Mouse (Mus musculus) liver, embryonic 13.5 days (tissue): ENCODE measurements around the gene Gm49322. TPM values are rescaled to one million over a fixed set of nuclear protein-coding genes. Genes with fewer than 3 reads are reported as not detected.

ENCODE experiments used
- ATAC-seq: fragments of 200-750 bp; cut with Nextera tagmentation; 2 replicates; pipeline ENCODE4 v1.8.0; 2017; ENCODE audit warnings: low read depth, mild to moderate bottlenecking, moderate number of reproducible peaks, moderate library complexity
- DNase-seq: peaks from one replicate; pipeline ENCODE4 v3.0.0; 2022
- H3K27ac ChIP-seq: fragments of 300-500 bp; sonication (generic); 2 replicates; pipeline ENCODE4 v1.5.1; 2015; ENCODE audit warnings: moderate library complexity, mild to moderate bottlenecking, inconsistent platforms
- H3K27me3 ChIP-seq: fragments of 300-500 bp; sonication (generic); 2 replicates; pipeline ENCODE4 v1.6.1; 2015; ENCODE audit warnings: mild to moderate bottlenecking, inconsistent platforms
- H3K36me3 ChIP-seq: fragments of 300-500 bp; sonication (generic); 2 replicates; pipeline ENCODE4 v1.6.1; 2015; ENCODE audit warnings: mild to moderate bottlenecking, inconsistent platforms
- H3K4me1 ChIP-seq: fragments of 300-500 bp; sonication (generic); replicated peaks from 2 replicates; pipeline ENCODE4 v1.6.1; 2015; ENCODE audit warnings: inconsistent platforms
- H3K4me2 ChIP-seq: fragments of 300-500 bp; sonication (generic); 2 replicates; pipeline ENCODE4 v1.6.1; 2015; ENCODE audit warnings: inconsistent platforms, mild to moderate bottlenecking, moderate library complexity
- H3K4me3 ChIP-seq: fragments of 300-500 bp; sonication (generic); replicated peaks from 2 replicates; pipeline ENCODE4 v1.5.1; 2015; ENCODE audit warnings: mild to moderate bottlenecking, inconsistent platforms
- H3K9ac ChIP-seq: fragments of 300-500 bp; sonication (generic); 2 replicates; pipeline ENCODE4 v1.6.1; 2015; ENCODE audit warnings: mild to moderate bottlenecking, inconsistent platforms
- H3K9me3 ChIP-seq: fragments of 300-500 bp; sonication (generic); replicated peaks from 2 replicates; pipeline ENCODE4 v1.6.1; 2016; ENCODE audit warnings: inconsistent platforms
- WGBS: fragments of 180-500 bp; shearing (Covaris S2); methylation state at CpG from one replicate; pipeline ENCODE4 v1.1.7; 2015; ENCODE audit not compliant: insufficient replicate concordance; 5-methylcytosine and 5-hydroxymethylcytosine counted together
- microRNA-seq: library from miRNA; unstranded; fragments of <30 nt; microRNA quantifications from one replicate; pipeline ENCODE4, GENCODE M21; 2016
- polyA plus RNA-seq: library from polyadenylated mRNA; unstranded; fragments of >200 nt; fragmentation: Nextera tagmentation; extraction: Ambion mirVana; gene quantifications from 2 replicates; pipeline ENCODE4 v1.2.1, GENCODE M21; 2015

The Gm49322 gene
- polyA plus RNA-seq, 1 experiment from 2014 or later, result 1.5 TPM

DNA sequence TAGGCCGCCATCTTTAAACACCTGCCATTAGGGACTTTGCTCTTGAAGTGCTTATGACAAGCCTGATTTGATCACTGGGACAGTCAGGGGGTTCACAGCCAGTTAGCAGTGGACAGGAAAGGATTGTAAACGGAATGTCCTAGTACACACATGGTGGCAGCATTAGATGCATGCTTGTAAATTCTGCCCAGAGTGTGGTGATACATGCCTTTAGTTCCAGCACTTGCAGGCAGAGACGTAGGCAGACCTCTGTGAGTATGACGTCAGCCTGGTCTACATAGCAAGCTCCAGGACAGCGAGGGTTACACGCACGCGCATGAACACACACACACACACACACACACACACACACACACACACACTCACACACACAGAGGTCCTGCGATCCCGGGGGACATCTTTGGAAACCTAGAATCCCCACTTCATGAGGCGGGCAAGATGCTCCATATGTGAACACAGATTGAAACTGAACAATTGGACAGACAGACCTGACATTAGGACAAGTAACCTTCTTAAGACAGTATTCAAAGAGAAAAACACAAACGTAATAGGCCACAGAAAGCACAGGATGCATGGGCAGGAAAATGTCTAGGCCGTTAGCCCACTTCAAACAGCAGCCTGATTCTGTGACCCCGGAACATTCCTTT lies 52.5 kb downstream of the Gm49322 start:
- H3K9ac ChIP-seq, result no peak overlapping the region
- H3K4me1 ChIP-seq, result peaks cover 66% of the 10 kb centered on the region
- H3K36me3 ChIP-seq, result no peaks in the 10 kb centered on the region
- H3K4me3 ChIP-seq, result no peak overlapping the region
- no peak for DNase-seq
- no peaks in the 10 kb centered on the region for H3K9me3 ChIP-seq
- peak overlapping the region; percentile 88 for H3K27ac ChIP-seq
- 84% methylated on average over 14 of the region's 14 CpGs for WGBS
- ATAC-seq, result no peak
- H3K4me2 ChIP-seq, result 0 out of 2 replicates have a peak overlapping the region, but pooled peaks have one; percentile 50
- no peaks in the 10 kb centered on the region for H3K27me3 ChIP-seq

DNA sequence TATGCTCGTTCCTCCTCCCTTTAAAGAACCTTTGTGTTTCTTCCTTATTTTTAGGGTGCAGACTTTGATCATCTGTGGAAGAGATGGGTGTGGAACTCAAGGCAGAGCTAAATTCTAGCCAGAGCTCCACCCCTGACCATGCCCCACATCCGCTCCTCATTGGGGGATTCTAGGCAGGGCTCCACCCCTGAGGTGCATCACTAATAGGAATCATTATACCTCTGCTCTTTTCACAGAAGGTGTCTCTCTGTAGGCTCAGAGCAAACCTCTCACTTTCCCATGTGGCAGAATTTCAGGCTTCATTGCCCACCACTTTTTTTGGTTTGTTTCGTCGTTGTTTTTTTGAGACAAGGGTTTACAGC lies 53.0 kb downstream of the Gm49322 start:
- 57% methylated on average over 4 of the region's 4 CpGs for WGBS
- ATAC-seq, result peak; percentile 69
- peak overlapping the region; percentile 88 for H3K27ac ChIP-seq

DNA sequence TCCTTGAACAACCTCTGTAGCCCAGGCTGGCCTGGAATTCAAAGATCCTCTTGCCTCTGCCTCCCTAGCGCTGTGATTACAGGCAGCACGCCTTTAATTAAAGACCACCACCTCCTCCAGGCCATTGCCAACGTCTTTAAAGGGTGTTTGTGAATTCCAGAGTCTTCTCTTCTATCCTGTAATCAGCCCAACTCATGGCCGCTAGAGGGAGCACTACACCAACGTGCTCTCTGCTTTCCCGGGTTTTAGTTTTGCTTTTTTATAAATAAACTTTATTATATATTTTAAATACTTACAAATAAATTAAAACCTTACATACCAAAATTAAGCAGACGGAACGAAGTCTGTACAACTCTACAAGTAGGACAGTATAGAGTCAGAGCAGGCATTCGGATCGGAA lies 53.4 kb downstream of the Gm49322 start:
- H3K4me1 ChIP-seq, result peaks cover 70% of the 10 kb centered on the region
- 18% methylated on average over 10 of the region's 10 CpGs for WGBS

More for the DNA sequence above, 53.0 kb downstream of the Gm49322 start:
- Histone ChIP-seq H3K4me1 (peaks cover 66% of the 10 kb centered on the region), H3K4me3 (no peak overlapping the region; the same call in 1 of the 2 replicates), H3K9me3 (no peaks in the 10 kb centered on the region), H3K27me3 (no peaks in the 10 kb centered on the region), H3K4me2 (peak overlapping the region; percentile 50), H3K36me3 (no peaks in the 10 kb centered on the region), H3K9ac (peak overlapping the region; percentile 58)
- peak; percentile 48 for DNase-seq

DNA sequence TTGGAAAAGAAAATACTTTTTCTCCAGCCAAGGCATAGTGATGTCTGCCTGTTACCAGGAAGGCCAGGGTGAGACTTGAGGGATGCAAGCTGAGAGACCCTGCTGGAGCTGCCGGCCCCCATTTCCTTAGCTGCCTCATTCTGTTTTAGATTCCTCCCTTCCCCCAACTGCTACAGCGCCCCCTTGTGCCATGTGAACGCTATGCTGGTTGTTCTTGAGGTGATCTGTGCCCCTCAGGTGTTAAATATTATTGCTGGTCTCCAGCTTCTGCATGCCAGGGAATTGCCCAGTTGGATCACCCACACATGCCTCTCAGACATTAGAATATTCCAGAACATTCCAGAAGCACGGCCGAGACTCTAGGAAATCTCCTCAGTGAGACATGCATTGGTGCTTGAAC lies 55.3 kb downstream of the Gm49322 start:
- H3K4me3 ChIP-seq, result no peak overlapping the region
- H3K27ac ChIP-seq, result no peak overlapping the region
- H3K4me1 ChIP-seq, result peaks cover 73% of the 10 kb centered on the region
- H3K4me2 ChIP-seq, result no peak overlapping the region
- peaks cover 9% of the 10 kb centered on the region for H3K36me3 ChIP-seq
- H3K9me3 ChIP-seq, result no peaks in the 10 kb centered on the region
- 30% methylated on average over 5 of the region's 5 CpGs for WGBS
- H3K9ac ChIP-seq, result no peak overlapping the region
- ATAC-seq (no peak), DNase-seq (peak; percentile 59)
- H3K27me3 ChIP-seq, result no peaks in the 10 kb centered on the region

More for the DNA sequence above, 53.4 kb downstream of the Gm49322 start:
- H3K36me3 ChIP-seq, result no peaks in the 10 kb centered on the region
- H3K27me3 ChIP-seq, result no peaks in the 10 kb centered on the region
- H3K9me3 ChIP-seq, result no peaks in the 10 kb centered on the region
- no peak for ATAC-seq
- peak overlapping the region; percentile 66 for H3K27ac ChIP-seq
- H3K4me2 ChIP-seq, result peak overlapping the region; percentile 50
- H3K9ac ChIP-seq, result peak overlapping the region; percentile 58
- DNase-seq, result peak; percentile 58
- H3K4me3 ChIP-seq, result peak overlapping the region; percentile 32

DNA sequence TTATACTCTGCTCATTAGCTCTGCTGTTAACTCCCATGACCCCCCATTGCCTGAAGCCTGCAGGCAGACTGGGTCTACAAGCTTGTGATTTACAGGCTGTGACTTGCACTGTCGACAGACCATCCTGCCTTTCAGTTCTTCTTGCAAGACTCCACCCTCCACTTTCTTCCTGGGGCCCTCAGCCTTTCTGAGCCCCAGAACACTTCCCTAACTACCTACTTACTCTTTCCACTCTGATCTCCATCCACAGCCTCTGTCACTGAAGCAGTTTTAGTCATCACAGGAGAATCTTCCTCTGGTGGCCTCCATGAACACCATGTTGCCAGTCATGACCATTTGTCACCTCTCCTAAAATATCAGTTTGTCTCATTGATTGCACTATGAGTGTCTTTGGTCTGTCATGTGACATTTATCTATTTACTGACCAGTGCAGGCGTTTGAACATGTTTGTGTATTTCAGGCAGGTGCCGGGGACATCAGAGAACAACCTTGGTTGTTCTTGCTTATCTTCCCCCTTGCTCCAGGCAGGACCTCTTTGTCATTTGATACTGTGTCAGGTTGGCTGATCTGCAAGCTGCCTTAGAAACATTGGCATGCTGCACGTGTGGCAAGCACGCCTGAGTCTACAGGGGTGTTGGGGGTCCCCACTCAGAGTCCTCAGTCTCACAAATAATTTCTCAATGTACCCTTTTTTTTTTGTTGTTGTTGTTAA lies 57.8 kb downstream of the Gm49322 start:
- no peaks in the 10 kb centered on the region for H3K9me3 ChIP-seq
- peak overlapping the region; percentile 83 for H3K27ac ChIP-seq
- ATAC-seq (peak; percentile 17; the same call in 1 of the 2 replicates), DNase-seq (no peak)
- H3K4me1 ChIP-seq, result peaks cover 69% of the 10 kb centered on the region
- H3K4me3 ChIP-seq, result no peak overlapping the region
- H3K9ac ChIP-seq, result peak overlapping the region; percentile 60; the same call in 1 of the 2 replicates
- no peaks in the 10 kb centered on the region for H3K27me3 ChIP-seq
- 7% methylated on average over 5 of the region's 5 CpGs for whole genome bisulfite sequencing
- H3K36me3 ChIP-seq, result peaks cover 34% of the 10 kb centered on the region
- H3K4me2 ChIP-seq, result peak overlapping the region; percentile 49; the same call in 1 of the 2 replicates

DNA sequence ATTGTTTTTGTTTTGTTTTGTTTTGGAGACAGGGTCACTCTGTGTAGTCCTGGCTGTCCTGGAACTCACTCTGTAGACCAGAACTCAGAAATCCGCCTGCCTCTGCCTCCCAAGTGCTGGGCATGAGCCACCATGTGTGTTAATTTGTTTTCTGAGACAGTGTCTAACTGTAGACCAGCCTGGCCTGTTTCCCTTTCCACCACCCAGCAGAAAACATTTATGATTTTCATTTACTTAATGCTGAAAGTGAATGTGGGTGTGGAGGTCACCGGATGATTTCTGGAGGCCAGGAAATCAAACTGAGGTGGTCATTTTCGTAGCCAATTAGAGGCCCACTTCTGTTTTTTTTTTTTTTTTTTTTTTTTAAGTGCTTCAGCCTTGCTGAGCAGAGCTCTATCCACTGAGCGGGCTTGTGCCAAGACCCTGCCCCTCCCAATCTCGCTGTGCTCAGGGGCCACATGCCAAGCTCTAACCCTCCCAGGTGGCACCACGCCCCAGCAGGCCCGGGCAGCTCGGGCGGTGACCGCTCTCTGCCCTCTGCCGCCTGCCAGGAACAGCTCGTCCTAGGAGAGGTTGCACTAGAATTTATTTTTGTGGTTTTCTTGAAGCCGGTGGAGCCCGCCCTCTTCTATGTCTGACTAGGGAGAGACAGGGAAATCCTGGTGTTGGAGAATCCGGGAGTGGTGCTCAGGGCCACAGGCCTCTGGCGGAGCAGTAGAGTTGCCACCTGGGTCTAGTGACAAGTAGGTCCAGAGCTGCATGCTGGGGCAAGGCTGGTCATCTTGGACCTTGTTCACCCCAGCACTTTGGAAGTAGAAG lies 58.6 kb downstream of the Gm49322 start:
- H3K27ac ChIP-seq, result peak overlapping the region; percentile 83
- H3K9me3 ChIP-seq, result no peaks in the 10 kb centered on the region
- H3K4me2 ChIP-seq, result peak overlapping the region; percentile 49
- peak overlapping the region; percentile 7; the same call in 1 of the 2 replicates for H3K4me3 ChIP-seq
- H3K27me3 ChIP-seq, result no peaks in the 10 kb centered on the region
- peaks cover 42% of the 10 kb centered on the region for H3K36me3 ChIP-seq
- H3K4me1 ChIP-seq, result peaks cover 67% of the 10 kb centered on the region
- ATAC-seq (peak; percentile 40; the same call in 1 of the 2 replicates), DNase-seq (no peak)
- 16% methylated on average over 16 of the region's 16 CpGs for WGBS
- H3K9ac ChIP-seq, result peak overlapping the region; percentile 60

DNA sequence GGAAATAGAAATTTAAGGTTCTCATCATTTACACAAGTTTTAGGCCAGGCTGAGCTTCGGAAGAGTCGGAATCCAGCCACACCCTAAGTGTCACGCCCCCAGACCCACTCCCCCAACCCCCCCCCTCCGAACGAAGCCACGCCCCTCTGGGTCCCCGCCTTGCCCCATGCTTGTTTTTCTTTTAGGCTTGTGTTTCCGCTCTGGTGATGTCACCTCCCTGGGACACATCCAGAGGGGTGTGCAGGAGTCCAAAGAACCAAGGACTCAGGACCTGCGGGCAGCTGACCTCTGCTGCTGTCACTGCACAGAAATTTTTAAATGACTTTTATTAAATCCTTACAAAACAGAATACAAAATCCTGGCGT lies 59.2 kb downstream of the Gm49322 start:
- Histone ChIP-seq H3K4me1 (peaks cover 69% of the 10 kb centered on the region), H3K27me3 (no peaks in the 10 kb centered on the region), H3K27ac (peak overlapping the region; percentile 83), H3K36me3 (peaks cover 47% of the 10 kb centered on the region), H3K9ac (peak overlapping the region; percentile 60), H3K9me3 (no peaks in the 10 kb centered on the region), H3K4me3 (peak overlapping the region; percentile 7), H3K4me2 (peak overlapping the region; percentile 49)
- ATAC-seq, result peak; percentile 29; the same call in 1 of the 2 replicates
- 15% methylated on average over 10 of the region's 10 CpGs for WGBS
- no peak for DNase-seq

Small RNA genes within 50 kb of the gene (microRNA-seq; reads per million reads assigned to microRNA genes)
- gene Mir6912, result 1.5 reads per million

Other genes with a start within 250 kb of the Gm49322 start
- gene Plk5, start 249.6 kb upstream of the Gm49322 start, polyA plus RNA-seq, result 0.12 TPM in 1 of 2 replicates, not detected in the other
- gene Mex3d, start 218.4 kb upstream of the Gm49322 start, polyA plus RNA-seq, result 1.0 and 1.1 TPM in 2 replicates
- 81.2 and 87.4 TPM in 2 replicates for gene Mbd3, start 206.5 kb upstream of the Gm49322 start, polyA plus RNA-seq
- gene Uqcr11, start 199.2 kb upstream of the Gm49322 start, polyA plus RNA-seq, result 474 and 603 TPM in 2 replicates
- gene Tcf3, start 172.4 kb upstream of the Gm49322 start, polyA plus RNA-seq, result 55.2 and 56.2 TPM in 2 replicates
- gene Onecut3, start 111.2 kb upstream of the Gm49322 start, polyA plus RNA-seq, result 0.02 TPM in 1 of 2 replicates, not detected in the other
- 0.02 and 0.03 TPM in 2 replicates for gene Atp8b3, start 66.9 kb upstream of the Gm49322 start, polyA plus RNA-seq
- gene Rexo1, start 44.5 kb upstream of the Gm49322 start, polyA plus RNA-seq, result 13.4 and 13.8 TPM in 2 replicates
- 13.4 and 14.1 TPM in 2 replicates for gene Klf16, start 28.7 kb upstream of the Gm49322 start, polyA plus RNA-seq
- gene Abhd17a, start 15.7 kb upstream of the Gm49322 start, polyA plus RNA-seq, result 45.1 and 51.7 TPM in 2 replicates
- 52.0 and 54.6 TPM in 2 replicates for gene Scamp4, start 3.1 kb upstream of the Gm49322 start, polyA plus RNA-seq
- 5.7 and 6.3 TPM in 2 replicates for gene Adat3, start 3.1 kb upstream of the Gm49322 start, polyA plus RNA-seq
- gene Csnk1g2, start 16.8 kb downstream of the Gm49322 start, polyA plus RNA-seq, result 46.0 and 51.1 TPM in 2 replicates
- gene Btbd2, start 51.0 kb downstream of the Gm49322 start, polyA plus RNA-seq, result 11.5 and 12.7 TPM in 2 replicates
- 71.4 and 73.8 TPM in 2 replicates for gene Mknk2, start 72.1 kb downstream of the Gm49322 start, polyA plus RNA-seq
- gene Mob3a, start 96.0 kb downstream of the Gm49322 start, polyA plus RNA-seq, result 31.6 and 38.5 TPM in 2 replicates
- 6.1 and 7.5 TPM in 2 replicates for gene Izumo4, start 96.2 kb downstream of the Gm49322 start, polyA plus RNA-seq
- gene Ap3d1, start 136.2 kb downstream of the Gm49322 start, polyA plus RNA-seq, result 24.9 and 25.6 TPM in 2 replicates
- gene Dot1l, start 149.2 kb downstream of the Gm49322 start, polyA plus RNA-seq, result 7.4 and 7.8 TPM in 2 replicates
- 35.7 and 48.5 TPM in 2 replicates for gene Sf3a2, start 192.2 kb downstream of the Gm49322 start, polyA plus RNA-seq
- 97.5 and 105 TPM in 2 replicates for gene Plekhj1, start 192.6 kb downstream of the Gm49322 start, polyA plus RNA-seq
- not detected in 2 replicates for gene Amh, start 199.2 kb downstream of the Gm49322 start, polyA plus RNA-seq
- 0.20 and 0.38 TPM in 2 replicates for gene Jsrp1, start 207.5 kb downstream of the Gm49322 start, polyA plus RNA-seq
- 1,324 and 1,529 TPM in 2 replicates for gene Oaz1, start 220.6 kb downstream of the Gm49322 start, polyA plus RNA-seq
- gene Lingo3, start 238.0 kb downstream of the Gm49322 start, polyA plus RNA-seq, result not detected in 2 replicates
- gene Lsm7, start 249.2 kb downstream of the Gm49322 start, polyA plus RNA-seq, result 192 and 208 TPM in 2 replicates
- 56.8 and 58.9 TPM in 2 replicates for gene Sppl2b, start 249.3 kb downstream of the Gm49322 start, polyA plus RNA-seq